Mouse (Mus musculus) ES-Bruce4 (cell line): ENCODE measurements around the gene Rasa2. TPM values are rescaled to one million over a fixed set of nuclear protein-coding genes. Genes with fewer than 3 reads are reported as not detected.

Source experiments
- H3K27ac ChIP-seq: 2 replicates; pipeline ENCODE4 v1.5.1; 2012; ENCODE audit warnings: low read length, inconsistent platforms; ENCODE audit not compliant: insufficient read depth
- H3K27me3 ChIP-seq: 2 replicates; pipeline ENCODE4 v1.6.1; 2012; ENCODE audit warnings: mild to moderate bottlenecking, low read length, inconsistent platforms; ENCODE audit not compliant: control insufficient read depth, poor library complexity, insufficient read depth, severe bottlenecking
- H3K36me3 ChIP-seq: 2 replicates; pipeline ENCODE4 v1.6.1; 2012; ENCODE audit warnings: inconsistent platforms, mild to moderate bottlenecking, low read length, moderate library complexity; ENCODE audit not compliant: control insufficient read depth, poor library complexity, insufficient read depth, severe bottlenecking
- H3K4me1 ChIP-seq: one replicate; pipeline ENCODE4 v1.8.1; 2011; ENCODE audit warnings: low read length; ENCODE audit not compliant: control insufficient read depth, insufficient read depth
- H3K4me3 ChIP-seq: 2 replicates; pipeline ENCODE4 v1.5.1; 2011; ENCODE audit warnings: low read depth, mild to moderate bottlenecking, low read length
- H3K9ac ChIP-seq: 2 replicates; pipeline ENCODE4 v1.6.1; 2012; ENCODE audit warnings: low read depth, mild to moderate bottlenecking, inconsistent platforms; ENCODE audit not compliant: poor library complexity, severe bottlenecking
- H3K9me3 ChIP-seq: replicated peaks from 2 replicates; pipeline ENCODE4 v1.6.1; 2012; ENCODE audit warnings: mild to moderate bottlenecking, low read length, inconsistent platforms; ENCODE audit not compliant: control insufficient read depth, poor library complexity, insufficient read depth, severe bottlenecking
- CTCF ChIP-seq: IDR thresholded peaks from one replicate; pipeline ENCODE4 v1.8.1; 2011; ENCODE audit warnings: low read depth, low read length
- EP300 ChIP-seq: IDR thresholded peaks from 2 replicates; pipeline ENCODE4 v1.6.1; 2011; ENCODE audit warnings: low read depth, low read length; ENCODE audit not compliant: insufficient read depth
- POLR2A ChIP-seq: IDR thresholded peaks from one replicate; pipeline ENCODE4 v1.8.1; 2011; ENCODE audit warnings: low read length; ENCODE audit not compliant: insufficient read depth
- polyA plus RNA-seq: library from polyadenylated mRNA; stranded (reverse); fragments of >200 nt; gene quantifications from 2 replicates; pipeline ENCODE4 v1.2.4, GENCODE M21; 2011; ENCODE audit warnings: low read depth; ENCODE audit not compliant: missing spikeins, insufficient read depth, insufficient read length

Gene Rasa2
- polyA plus RNA-seq, 1 experiment = 18.3 TPM

DNA sequence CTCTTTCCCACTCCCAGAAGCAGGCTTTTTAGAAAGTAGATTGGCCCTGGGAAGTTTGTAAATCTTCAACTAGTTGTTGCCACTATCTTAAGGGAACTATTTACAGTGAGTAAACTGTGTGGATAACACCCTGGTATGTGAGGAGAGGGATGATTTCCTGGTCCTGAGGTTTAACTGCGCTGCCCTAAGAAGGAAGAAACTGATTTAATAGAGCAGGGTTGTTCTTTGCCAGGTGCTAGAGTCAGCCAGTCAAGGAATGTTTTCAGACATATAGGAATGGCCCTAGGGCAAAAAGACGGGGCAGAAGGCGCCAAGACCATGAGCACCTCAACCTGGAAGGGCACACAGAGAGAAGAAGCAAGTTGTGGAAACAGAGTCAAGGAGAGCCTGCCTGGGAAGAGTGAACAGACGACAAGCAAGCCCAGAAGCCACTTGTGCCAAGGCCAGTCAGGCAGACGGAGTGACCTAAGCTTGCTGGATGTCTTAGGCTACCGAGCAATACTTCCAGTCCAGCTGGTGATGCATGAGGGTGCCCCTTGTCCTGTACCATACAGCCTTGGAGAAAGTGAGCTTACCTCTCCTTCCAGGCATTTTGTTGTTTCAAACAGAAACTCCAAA lies 765 bp upstream of the Rasa2 start:
- H3K27ac ChIP-seq = no peak overlapping the region
- H3K4me3 ChIP-seq = no peak overlapping the region
- TF ChIP-seq CTCF (no peak), POLR2A (no peak), EP300 (no peak)
- H3K9ac ChIP-seq = peak overlapping the region; percentile 3; the same call in 1 of the 2 replicates
- H3K4me1 ChIP-seq = no peaks in the 10 kb centered on the region
- no peaks in the 10 kb centered on the region for H3K36me3 ChIP-seq
- no peaks in the 10 kb centered on the region for H3K9me3 ChIP-seq
- H3K27me3 ChIP-seq = no peaks in the 10 kb centered on the region

DNA sequence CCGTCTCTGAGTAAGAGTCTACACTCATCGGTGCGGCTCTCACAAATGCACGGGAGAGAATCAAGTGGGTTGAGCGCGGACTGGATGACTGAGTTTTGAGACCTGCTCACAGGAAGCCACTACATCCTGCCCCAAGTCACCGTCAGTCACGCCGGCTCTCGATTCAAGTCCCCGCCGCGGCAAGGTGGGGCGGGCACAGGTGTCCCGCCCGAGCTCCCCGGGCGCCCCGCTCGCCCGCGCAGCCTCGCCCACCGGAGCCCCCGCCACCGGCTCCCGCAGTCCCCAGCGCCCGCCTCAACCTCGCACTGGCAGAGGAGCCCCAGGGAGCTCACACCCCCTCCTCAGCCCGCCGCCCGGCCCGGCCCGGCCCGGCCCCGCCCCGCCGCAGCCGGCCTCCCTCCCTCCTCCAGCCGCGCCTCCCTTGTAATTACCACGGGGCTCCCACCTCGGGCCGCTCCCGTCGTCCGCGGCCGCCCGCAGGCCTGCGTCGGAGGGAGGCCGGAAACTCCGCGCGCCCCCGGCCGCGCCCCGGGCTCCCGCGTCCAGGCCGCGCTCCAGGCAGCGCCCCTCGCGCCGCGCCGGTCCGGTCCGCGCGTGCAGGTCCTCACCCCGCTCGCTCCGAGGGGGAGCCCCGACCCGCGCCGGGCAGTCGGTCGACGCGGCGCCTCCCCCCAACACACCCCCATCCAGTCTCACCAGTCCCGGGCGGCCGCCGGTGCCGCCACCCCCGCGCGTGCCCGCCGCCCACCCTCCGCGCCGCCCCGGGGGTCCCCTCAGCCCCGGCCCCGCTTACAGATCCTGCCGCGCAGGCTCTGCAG lies 637 bp downstream of the Rasa2 start:
- Histone ChIP-seq H3K27me3 (no peaks in the 10 kb centered on the region), H3K4me3 (peak overlapping the region; percentile 88), H3K27ac (no peak overlapping the region), H3K4me1 (no peaks in the 10 kb centered on the region), H3K9me3 (no peaks in the 10 kb centered on the region), H3K9ac (peak overlapping the region; percentile 93), H3K36me3 (no peaks in the 10 kb centered on the region)
- TF ChIP-seq POLR2A = no peak
- no peak for TF ChIP-seq CTCF
- no peak for TF ChIP-seq EP300

DNA sequence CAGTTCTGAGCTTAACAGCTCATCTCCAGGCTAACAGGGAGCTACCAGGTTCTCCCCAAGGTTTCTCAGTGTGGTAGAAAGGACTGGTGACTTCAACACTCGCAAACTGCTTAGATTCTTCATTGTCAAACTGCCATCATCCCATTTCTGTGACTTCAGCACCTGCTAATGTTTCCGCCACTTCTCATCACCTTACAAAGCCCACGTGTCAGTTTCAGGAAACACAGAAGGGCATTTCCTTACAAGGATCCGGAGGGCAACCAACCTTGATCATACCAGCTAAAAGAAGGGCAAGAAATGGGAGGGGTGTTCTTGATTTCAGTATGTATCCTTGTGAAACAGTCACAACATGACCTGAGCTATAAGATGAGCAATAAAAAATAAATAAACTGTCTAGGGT lies 2.3 kb downstream of the Rasa2 start:
- Histone ChIP-seq H3K27me3 (no peaks in the 10 kb centered on the region), H3K4me3 (no peak overlapping the region), H3K4me1 (no peaks in the 10 kb centered on the region), H3K9ac (no peak overlapping the region), H3K27ac (no peak overlapping the region), H3K9me3 (no peaks in the 10 kb centered on the region), H3K36me3 (no peaks in the 10 kb centered on the region)
- no peak for TF ChIP-seq POLR2A
- TF ChIP-seq EP300 = no peak
- no peak for TF ChIP-seq CTCF

DNA sequence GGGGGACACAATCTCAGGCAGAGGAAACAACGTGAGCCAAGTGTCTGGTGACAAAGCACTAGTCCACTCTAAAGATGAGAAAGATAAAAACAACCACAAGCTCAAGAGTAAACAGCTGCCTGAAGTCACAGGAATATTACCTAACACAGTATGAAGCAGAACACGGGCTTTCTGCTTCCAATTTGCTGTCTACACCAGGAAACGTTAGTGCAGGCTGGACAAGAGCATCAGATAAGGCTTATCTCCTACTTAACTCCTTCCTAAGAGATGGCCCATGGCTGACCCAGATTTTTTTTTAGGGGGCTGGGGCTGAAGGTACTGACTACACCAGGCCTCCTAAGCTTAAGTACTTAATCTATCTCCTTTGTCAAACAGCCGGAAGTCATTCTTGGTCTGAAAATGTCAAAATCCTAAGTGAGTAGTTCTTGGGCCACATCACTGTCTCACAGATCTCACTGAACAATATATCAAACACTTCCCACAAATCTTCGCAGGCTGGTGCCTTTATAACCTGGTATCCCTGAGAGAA lies 3.8 kb downstream of the Rasa2 start:
- H3K9me3 ChIP-seq = no peaks in the 10 kb centered on the region

DNA sequence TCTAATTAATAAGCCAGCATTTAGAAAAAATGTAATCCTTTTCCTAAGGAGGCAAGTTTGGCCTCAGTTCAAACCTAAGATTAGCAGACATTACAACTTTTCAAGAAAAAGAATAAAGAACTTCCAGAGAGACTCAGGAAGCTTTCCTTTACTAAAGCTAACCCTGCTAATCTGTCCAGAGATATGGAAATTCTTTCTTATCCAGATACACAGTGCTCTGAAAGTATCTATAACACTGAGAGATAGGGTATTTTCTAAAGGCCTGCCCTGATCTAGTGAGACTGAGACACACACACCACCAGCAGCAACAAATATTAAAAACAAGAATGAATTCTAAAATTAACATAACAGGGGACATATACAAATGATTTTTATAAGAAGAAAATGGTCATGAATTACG lies 4.4 kb downstream of the Rasa2 start:
- no peaks in the 10 kb centered on the region for H3K4me1 ChIP-seq
- no peak overlapping the region for H3K9ac ChIP-seq
- H3K4me3 ChIP-seq = no peak overlapping the region
- H3K36me3 ChIP-seq = no peaks in the 10 kb centered on the region
- H3K9me3 ChIP-seq = no peaks in the 10 kb centered on the region
- TF ChIP-seq CTCF = no peak
- TF ChIP-seq EP300 = no peak
- TF ChIP-seq POLR2A = no peak
- H3K27ac ChIP-seq = no peak overlapping the region
- no peaks in the 10 kb centered on the region for H3K27me3 ChIP-seq

More for the DNA sequence above, 3.8 kb downstream of the Rasa2 start:
- no peak overlapping the region for H3K9ac ChIP-seq
- no peaks in the 10 kb centered on the region for H3K36me3 ChIP-seq
- no peaks in the 10 kb centered on the region for H3K27me3 ChIP-seq
- H3K4me1 ChIP-seq = no peaks in the 10 kb centered on the region
- H3K4me3 ChIP-seq = no peak overlapping the region
- no peak overlapping the region for H3K27ac ChIP-seq
- TF ChIP-seq CTCF = no peak
- TF ChIP-seq EP300 = no peak
- TF ChIP-seq POLR2A = no peak
